Mouse (Mus musculus) gastrocnemius, postnatal 25 days (tissue): ENCODE results near the gene Gm10283. TPM values are rescaled to one million over a fixed set of nuclear protein-coding genes. Genes with fewer than 3 reads are reported as not detected.
"Not testable (repeated sequence)": the region's sequence is repeated elsewhere in the genome, so short reads cannot be mapped to it uniquely, and the experiment has no call there.

Experiments
- DNase-seq: peaks from one replicate; pipeline ENCODE4 v3.0.0; 2022
- long read RNA-seq, 2 experiments: library from polyadenylated mRNA; stranded (forward); transcript quantifications; one replicate each; pipeline ENCODE4 v2.0.0; 2021
- total RNA-seq, 2 experiments: library from RNA; stranded (reverse); gene quantifications; 1 replicate in 1 of 2; 2 replicates in 1 of 2; pipeline ENCODE4 v1.2.3; 2021

The Gm10283 gene
- total RNA-seq = not detected
- long read RNA-seq, experiment 1 = 0 reads
- long read RNA-seq, experiment 2 = 0 reads

DNA sequence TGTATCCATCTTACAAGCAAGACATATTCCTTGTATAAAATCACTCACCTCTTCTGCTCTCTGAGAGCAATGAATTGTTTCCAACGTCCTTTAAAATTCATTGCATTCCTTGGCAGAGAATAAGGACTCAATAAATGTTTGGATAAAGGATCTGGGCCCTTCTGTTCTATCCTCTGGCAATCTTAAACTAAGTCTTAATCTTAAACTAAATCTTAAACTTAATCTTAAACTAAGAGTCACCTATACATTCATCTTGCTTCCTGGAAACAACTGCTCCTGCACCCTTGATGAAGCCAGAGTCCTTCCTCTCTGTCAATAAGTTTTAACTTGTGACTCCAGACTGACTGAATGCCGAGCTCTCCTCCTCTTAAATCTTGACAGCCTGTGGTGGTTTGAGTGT, at the start of gene Gm10283:
Gm10283 (minus strand) TSS at position 101 of the 400 bp plus-strand sequence.
- no peak for DNase-seq

DNA sequence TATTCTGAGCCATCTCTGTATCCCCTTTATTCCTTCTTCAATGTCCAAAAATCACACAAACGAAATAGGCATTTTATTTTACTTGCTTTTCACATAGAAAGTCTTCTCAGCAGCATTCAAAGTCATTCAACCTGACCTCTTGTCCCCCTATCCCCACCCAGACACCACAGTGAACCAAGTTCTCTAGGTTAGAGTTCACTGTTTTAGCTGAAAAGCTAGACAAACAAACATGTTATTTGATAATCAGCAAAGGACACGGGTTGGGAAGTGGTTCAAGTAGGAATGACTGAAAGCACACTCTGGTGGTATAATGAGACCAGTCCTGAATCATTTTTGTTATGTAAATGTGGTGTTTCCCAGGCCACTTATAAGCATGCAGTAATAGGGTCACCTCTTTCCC, 31.9 kb upstream of the Gm10283 start:
- DNase-seq = no peak

DNA sequence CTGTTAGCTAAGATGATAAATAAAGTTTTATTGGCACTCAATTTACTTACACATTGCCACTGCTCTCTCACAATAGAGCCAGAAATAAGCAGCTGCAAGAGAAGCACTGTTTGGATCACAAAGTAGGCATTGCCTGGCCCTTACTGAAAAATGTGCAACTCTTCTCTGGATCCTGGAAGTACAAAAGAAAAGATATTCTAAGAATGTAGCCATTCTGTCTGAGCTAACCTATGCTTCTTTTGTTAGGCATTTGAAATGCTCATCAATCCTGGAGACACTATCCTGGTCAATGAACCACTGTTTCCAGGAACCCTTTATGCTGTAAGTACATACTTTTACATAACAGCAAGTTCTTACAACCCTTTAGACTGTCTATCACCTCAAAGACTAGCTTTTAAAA, 15.3 kb upstream of the Gm10283 start:
- DNase-seq = no peak

DNA sequence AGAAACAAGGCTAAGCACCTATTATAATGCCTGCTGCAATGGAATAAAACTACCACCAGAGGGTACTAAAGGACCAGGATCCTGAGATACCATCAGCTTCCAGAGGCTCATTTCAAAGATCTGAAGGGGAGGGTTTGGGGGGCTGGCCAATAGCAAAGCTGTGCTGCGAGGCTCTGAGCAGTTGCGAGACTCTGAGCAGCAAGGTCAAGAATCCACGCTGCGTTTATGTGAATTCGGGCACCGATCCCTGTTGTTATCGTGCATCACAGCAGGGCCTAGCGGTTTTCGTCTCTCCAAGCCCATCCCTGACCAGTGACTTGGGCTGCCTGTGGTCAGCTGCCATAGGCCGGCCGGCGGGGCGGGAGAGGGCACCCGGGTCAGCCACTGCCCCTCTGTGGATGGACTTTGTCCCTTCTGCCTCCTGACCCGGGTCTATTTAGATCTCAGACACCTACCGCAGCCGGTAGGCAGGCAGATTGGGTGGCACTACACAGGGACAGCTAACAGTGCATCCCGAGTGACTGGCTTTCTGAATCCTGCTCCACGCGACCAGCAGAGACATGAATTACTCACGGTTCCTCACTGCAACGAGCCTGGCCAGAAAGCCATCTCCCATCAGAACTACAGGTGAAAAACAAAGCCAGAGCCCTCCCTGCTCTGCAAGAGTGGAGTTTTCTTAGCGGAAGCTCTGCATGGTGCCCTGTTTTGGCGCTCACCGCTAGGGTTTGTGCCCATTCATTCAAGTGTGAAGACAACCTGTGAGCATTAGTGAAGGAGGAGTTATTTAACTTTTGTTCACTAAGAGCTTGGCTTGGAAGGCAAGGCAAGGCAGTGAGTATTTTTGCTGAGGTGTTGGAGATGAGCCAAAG, 2.9 kb upstream of the Gm10283 start, which contains the start of gene Aadat:
Aadat (plus strand) TSS at position 280 of the 869 bp plus-strand sequence.
- DNase-seq = peak; percentile 43

DNA sequence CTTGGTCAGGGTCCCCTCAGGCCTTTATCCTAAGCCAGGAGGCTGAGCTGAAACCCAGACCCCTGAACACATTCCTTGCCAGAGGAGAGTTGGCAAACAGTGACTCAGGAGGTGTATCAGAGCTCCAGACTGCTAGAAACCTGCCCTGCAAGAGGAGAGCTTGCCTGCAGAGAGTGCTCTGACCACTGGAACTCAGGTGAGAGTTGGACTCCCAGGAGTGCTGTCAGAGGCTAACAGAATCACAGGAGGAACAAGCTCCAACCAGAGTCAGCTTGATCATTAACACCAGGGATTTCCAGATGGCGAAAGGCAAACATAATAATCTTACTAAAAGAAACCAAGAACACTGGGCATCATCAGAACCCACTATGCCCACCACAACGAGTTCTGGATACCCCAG, 8.0 kb downstream of the Gm10283 start:
- not testable (repeated sequence) for DNase-seq

DNA sequence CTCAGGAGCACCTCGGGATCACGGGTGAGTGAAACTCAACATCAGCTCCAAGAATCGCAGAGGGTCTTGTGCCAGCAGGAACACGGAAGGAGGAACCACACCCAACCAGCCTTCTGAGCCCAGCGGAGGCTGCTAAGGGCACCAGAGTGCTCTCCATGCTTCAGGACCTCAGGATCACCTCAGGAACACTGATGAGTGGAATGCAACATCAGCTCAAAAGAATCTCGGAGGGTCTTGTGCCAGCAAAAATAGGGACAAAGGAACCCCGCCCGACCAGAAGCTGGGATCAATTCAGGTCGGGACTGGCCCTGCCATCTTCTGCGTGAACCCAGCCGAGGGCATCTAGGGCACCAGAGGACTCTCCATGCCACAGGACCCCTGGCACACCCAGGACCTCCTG, 8.4 kb downstream of the Gm10283 start:
- no peak for DNase-seq

DNA sequence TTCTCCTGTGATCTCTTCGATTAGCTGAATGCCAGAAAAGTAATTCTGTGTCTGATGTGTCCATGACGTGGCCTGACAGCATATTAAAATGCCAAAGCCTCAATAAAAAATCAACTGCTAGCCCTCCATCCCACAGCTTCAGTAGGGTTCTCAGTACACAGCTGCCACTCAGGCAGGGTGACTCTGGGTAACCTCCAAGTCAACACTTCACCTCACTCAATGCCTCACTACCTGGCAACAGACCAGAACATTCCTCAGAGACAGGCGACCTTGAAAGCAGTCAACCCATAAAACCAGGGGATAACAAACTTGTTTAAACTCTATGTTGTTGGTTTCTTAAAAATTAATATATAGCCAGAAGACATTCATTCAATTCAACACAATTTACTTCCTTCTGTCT, 10.5 kb downstream of the Gm10283 start:
- DNase-seq = no peak

DNA sequence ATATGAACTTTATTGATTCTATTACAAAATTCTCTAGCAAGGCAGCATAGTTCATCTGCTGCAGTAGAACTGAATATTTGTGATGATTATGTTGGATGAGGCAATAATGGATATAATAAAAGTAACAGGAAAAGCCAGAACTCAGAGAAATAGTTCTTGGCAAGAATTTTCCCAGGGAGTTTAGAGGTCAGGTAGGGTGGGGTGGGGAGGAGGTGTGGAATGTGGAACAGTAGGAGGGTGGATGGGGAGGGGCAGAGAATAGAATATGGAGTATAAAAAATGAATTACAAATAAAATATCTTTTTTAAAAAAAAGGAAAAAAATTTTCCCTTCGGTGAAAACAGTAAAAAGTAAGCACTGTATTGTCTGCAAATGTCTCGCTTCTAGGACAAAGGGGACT, 11.1 kb downstream of the Gm10283 start:
- DNase-seq = no peak

DNA sequence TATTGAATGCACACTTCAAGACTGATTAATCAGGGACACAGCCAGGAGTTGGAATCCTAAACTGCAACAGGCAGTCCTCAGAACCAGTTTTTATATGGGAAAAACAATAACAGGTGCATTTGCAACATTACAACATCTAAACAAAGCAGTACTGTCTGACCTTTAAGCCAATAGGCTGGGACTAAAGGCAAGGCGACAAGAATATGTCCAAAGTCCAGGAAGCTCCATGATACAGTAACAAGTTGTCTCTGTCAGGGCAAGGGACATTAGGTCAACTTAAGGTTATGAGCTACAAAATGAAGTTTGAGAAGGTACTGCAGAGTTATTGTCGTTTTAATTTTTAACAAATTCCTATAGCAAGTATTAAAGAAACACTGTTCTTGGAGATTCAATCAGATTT, 12.9 kb downstream of the Gm10283 start:
- DNase-seq = no peak

DNA sequence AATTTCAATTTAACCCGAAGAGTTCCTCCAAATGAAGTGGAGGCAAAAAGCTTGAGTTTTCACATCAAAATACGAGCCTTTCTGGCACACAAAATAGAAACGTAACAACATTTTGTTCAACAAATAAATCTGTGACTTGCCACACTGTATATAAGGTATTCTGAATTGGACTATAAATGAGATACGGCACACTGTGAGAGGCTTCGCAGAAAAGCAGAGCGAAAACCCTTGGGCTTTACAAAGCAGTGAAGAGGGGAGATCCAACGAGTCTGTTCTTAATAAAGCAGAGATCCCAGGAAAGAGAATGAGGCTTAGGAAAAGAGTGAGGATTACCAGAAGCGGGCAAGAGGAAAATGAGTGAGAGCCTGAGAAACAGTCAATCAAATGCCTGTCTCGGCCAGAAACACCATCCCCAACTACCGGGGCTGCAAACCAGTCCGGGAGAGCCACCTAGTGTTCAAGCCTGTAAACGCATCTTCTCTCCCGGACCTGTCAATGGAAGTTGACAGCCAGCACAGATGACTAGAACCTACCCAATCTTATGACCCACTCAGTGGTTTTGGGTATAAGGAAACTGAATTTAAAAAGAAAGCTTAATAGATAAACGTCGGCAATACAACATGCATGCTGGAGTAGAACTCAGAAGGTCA, 36.2 kb downstream of the Gm10283 start:
- no peak for DNase-seq

DNA sequence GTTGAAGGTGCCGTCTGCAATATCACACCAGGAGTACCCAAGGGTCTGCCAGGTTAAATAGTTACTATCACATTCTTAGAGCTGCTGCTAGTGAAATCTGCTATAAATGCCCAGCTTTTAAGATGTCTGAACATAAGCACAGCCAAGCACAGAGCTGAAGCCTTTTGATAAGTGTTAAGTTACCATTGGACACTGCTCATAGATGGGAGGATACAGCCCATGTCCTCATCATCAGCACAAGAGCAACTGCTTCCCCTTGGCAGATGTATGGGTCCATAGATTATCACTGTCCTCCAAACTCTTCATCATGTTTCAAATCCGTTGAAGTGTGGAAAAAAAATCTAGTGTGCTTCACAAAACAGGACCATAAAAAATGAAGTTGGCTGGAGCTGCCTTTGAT, 53.7 kb downstream of the Gm10283 start:
- no peak for DNase-seq

DNA sequence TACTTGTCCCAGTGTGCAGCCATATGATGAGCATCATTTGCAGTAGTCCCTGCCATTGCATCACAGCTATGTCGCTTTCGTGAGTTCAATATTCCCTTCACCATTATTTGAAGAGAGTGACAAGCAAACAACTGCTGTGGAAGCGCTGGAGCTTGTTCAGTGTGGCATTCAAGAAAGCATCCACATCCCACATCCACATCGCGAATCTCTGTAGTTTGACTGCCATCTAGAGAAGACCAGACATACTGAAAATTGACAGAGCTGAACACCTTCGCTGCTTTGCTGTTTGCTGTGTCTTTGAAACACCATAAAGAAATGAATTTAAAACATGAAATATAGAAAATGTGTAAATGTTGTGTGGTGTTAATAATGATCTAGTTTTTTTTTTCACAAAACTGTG, 58.0 kb downstream of the Gm10283 start:
- DNase-seq = no peak

DNA sequence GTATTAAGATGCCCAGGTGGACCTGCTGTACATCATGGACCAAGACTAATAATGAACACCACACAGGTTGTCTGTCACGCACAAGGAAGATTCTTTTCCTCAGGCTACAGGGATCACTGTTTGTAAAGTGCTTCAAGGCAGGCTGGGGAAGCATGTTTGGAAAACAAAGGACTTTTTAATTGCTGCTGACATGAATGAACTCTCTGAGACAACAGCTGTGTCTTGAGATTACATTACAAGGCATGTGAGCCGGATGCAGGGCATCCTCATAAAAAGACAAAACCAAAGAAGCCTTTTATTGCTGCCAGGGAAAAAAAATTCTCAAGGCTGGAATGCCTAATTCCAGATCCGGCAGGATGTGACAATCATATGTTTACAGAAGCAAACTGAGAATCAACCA, 64.4 kb downstream of the Gm10283 start:
- no peak for DNase-seq

DNA sequence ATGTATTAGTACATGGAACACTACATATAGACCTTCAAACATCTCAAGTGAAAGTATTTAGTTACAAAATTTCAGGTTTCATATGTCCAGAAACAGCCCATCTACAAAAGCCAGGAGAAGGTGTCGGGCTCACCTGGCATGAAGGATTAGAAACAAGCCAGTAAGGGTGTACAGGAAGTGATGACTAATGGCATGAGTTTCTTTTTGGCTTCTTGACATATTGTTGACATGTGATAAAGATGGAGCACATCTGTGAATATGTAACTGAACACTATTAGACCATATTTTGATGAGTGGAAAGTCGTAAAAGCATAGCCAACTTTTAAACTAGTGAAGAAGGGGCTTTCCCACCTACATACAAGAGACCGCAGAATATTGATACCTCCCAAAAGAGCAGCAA, 66.1 kb downstream of the Gm10283 start:
- no peak for DNase-seq

DNA sequence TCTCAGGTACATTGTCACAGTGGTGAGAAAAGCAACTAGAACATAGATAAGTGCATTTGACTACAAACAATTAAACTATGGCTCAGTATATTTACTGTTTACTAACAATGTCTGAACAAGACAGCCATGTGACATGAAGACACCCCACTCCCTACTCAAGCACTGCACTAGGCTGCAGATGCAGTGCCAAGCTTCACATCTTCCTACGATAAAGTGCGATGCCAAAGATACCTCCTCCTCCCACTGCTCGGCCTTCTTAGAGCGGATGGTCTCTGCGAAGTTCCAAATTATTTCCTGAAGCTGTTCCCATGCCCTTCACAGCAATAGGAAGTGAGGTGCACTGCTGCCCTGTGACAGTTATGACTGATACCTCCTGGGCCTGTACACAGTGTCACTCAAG, 70.3 kb downstream of the Gm10283 start:
- no peak for DNase-seq

DNA sequence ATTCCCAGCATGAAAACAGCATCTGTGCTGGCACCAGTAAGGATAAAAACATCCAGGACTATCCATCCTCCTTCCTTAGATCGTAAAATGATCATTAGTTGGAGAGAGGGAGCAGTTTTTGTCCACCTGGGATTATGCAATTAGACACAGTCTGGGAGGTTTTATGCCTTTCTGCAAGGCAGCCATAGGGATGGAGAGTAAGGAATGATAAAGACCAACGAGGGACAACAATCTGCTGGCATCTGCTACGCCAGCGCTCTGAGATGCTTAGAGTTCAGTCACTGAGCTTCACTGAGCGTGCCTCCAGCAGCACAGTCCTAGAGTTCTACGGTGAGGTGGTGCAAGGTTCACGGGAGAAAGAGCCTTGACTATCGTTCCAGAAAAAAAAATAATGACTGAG, 96.6 kb downstream of the Gm10283 start:
- no peak for DNase-seq

DNA sequence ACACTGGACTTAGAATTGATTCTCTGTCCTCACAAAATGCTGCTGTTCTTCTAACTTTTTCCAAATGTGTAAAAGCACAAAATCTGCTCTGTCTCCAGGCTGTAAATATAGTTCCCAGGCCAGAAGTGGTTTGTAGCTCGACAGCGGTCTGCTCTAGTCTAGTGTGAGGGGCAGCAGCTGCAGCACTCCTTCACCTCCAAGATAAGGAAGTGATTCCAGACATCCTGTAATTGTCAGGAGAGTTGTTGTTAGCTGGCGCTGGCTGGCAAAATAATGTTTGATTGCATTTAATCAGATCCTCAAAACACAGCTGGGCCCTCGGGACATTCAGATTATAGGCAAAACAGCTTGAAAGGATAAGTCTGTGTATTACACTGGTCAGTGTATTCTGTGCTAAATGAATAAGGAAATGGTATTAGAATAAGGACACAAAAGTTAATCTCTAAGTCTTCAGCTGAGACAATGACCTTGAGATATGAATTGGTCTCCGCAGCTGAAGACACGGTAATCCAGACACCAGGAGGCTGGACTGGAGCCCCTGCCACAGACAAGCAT, 97.9 kb downstream of the Gm10283 start:
- no peak for DNase-seq

DNA sequence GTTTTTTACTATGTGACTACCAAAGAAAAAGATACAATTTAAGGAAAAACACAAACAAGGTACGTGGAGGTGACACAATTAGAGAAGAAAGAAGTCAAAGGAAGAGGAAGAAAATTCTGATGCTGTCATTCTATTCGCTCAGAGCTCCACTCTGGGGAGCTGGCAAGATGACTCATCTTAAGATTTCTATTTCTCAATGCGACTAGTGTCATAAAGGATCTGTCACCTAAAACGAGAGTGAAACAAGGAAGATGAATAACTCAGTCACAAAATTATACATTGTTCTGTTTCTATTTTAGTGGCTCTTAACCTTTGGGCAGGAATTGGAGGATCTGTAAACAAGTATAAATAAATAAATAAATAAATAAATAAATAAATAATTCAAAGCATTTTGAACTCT, 109.3 kb downstream of the Gm10283 start:
- no peak for DNase-seq

DNA sequence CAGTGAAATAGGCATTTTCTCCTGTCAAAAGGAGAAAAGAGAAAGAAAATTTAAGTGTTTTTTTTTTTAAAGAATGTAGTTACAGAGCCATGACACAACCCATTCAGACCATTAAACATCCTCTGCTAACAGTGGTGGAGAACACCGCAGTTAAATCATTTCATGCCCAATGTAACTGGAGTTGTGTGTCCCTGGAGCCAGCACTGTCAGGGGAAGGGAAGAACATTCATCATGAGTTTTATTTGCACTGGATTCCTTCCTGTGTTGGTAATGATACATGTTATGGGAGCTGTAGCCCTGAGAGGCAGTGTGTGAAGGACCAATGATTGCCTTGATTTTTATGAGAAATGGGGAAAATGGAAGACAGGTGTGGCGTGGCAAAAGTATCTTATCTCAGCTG, 116.4 kb downstream of the Gm10283 start:
- no peak for DNase-seq
